Mouse (Mus musculus): ENCODE measurements around the gene Stpg3.

Gene Stpg3

DNA sequence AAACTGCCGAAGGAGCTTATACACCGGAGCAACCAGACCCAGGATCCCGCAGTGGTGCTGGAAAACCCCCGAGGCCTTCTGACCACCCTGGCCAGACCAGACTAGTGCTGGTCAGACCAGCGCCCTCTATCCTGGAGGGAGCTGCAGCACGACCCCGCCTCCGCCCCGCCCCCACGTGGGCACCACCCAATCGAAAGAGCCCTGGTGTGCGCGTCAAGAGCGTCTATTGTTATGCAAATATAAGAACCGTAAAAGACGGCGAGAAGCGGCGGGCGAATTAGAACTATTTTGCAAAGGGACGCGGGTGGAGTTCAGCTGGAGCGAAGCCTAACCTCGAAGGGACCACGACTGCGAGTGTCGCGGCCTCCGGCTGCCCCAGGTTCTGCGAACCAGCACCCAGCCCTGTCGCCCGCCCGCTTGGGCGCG is 33.9 kb downstream of the Stpg3 start, which contains the start of gene Nrarp:
Nrarp (plus strand) TSS at position 281 of the 426 bp plus-strand sequence.
- DNase-seq (ENCODE audit: low read depth, low spot score) = peak; percentile 95

DNA sequence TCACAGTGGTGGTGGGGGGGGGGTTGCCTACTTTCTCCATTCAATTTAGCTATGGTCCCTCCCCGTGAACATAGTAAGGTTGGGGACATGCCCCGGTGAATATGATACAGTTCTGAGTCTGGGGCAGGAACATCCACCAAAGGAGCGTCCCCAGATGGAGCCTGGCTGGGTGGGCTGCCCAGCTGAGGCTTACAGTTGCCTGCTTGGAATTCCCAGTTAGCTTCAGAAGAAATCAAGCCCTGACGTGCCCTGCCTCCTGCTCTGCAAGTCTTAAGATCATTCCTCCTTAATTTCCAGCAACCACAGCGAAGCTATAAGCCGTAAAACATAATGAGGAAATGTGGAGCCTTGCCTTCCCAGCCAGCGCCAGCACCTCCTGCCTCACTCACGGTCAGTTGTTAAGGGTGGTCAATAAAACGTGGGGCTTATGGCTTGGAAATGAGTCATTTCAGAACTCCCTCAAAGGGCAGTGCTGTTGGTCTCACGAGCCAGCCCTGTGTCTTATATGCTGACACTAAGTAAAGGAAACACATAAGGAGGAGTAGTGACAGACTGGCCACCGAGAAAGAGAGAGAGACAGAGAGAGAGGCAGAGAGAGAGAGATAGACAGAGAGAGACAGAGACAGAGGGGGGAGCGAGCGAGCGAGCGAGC is 34.7 kb downstream of the Stpg3 start:
- DNase-seq (ENCODE audit: low read depth, low spot score) = no peak

DNA sequence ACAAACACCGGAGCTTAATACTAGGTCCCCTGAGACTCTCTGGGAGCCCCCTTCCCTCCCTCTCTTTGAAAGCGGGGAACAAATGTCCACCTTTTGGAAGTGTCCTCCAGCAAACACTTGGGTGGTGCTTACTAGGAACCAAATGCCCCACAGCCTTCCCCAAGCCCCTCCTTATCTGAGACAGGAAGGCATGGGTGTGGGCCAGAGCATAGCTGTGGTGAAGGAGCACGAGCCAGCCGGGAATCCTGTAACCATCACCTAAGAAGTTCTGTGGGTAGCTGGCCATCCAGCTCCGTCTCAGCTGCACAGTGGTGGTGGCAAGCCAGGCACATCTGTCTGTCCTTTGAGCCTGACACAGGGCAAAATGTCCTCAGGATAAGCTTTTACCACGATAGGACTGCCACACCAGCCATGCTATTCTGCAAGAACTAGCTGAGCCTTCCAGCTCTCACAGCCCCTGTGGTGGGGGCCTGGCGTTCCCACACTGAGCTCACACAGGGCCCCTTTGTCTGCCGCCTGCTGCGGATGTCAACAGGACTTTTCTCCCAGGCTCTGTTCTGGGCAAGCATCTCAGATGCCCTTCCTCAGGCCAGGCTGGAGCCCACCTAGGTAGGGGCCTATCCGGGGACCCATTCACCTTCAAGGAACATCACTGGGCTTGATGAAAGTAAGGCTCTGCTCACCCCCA is 36.0 kb downstream of the Stpg3 start:
- no peak for DNase-seq (ENCODE audit: low read depth, low spot score)

DNA sequence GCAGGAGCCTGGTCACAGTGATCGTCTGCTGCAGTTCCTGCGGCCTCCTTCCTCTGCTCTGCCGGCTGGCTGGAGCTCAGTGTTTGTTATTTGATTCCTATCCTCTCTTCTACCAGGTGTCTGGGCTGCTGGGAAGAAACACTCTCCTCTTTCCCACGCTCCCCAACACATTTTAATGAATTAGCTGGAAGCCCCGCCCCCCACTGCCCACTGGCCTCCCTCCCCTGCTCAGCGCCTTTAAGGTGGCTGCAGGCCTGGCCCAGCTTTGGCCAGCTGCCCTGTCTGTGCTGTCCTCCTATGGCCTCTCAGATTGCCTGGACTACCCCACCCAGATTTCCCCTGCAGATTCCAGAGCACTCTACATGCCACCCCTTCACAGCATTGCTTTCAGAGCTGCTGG is 36.8 kb downstream of the Stpg3 start:
- DNase-seq (ENCODE audit: low read depth, low spot score) = no peak

DNA sequence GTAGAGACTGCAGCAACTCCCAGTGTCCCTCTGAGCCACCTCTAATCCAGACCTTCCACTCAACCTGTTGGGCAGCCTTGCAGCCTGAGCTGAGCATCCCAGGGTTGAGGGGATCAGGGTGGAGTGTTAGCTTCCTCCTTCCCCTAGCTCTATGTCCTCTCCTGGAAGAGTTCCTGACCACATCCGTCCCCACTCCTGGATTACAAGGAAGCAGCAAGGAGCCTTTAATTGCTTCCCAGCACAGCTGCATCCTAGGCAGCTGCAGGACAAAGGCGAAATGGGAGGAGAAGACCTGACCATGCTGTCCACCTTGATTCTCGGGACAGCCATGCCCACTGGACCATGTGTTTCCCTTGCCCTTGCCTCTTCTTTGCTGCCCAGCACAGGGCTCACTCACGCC is 37.4 kb downstream of the Stpg3 start:
- no peak for DNase-seq (ENCODE audit: low read depth, low spot score)

DNA sequence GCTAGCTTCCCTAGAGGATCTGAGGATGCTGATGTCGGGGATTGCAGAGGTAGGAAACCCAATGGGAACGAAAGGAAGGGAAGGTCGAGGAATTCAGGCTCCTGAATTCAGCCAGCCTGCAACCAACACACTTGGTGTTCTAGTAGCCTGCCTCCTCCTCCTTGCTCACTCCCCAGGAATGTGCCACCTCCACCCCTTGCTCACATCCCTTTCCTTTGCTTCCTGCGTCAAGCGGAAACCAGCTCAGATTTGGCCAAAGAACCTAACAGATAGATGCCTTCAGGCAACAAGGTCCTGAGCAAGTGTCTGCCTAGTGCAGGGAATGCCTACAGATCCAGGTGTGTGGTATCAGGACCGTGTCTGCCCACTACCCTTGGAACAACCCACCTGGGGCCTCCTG is 37.9 kb downstream of the Stpg3 start:
- DNase-seq (ENCODE audit: low read depth, low spot score) = no peak

DNA sequence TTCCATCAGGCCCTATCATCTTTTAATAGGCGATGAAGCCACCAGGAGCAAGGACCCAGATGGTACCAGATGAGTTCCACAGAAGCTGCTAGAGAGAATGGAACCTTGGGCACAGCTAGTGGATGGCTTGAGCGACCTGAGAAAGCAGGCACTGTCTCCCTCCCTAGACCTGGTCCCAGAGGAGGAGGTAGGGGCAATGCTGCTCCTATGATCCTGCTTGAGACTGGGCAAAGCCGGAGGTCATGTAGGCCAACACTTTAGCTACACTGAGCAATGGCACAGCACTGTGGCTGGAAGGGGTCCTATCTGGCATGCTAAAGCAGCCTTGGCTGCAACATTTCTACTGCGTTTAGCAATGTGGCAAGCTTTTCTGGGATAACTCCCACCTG is 38.8 kb downstream of the Stpg3 start:
- DNase-seq (ENCODE audit: low read depth, low spot score) = no peak

GRCm38 (mm10) chr2:25174866-25175689 is 39.4 kb downstream of the Stpg3 start:
- no peak for DNase-seq (ENCODE audit: low read depth, low spot score)

GRCm38 (mm10) chr2:25173821-25174220 is 40.6 kb downstream of the Stpg3 start:
- no peak for DNase-seq (ENCODE audit: low read depth, low spot score)

DNA sequence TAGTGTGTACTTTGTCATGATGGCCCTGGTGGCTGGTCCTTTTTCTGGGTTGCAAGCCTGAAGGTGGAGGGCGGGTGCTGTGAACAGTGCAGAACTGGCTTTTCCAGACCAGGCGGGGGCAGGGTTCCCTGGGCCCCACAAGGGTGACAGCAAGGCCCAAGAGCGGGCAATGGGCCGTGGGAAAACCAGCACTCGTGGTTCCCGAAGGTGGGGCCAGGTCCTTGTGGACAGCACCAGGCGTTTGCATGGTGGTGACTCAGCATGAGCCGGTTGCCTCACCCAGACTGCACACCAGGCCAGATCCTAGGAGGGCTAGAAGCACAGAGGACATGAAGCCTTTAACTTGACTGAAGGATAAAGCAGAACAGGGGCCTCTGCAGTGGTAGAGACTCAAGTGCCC is 41.8 kb downstream of the Stpg3 start:
- no peak for DNase-seq (ENCODE audit: low read depth, low spot score)

GRCm38 (mm10) chr2:25171769-25172153 is 42.7 kb downstream of the Stpg3 start:
- DNase-seq (ENCODE audit: low read depth, low spot score) = no peak

- DNase-seq (ENCODE audit: low read depth, low spot score) = no peak
Measured at GRCm38 (mm10) chr2:25171101-25171768, 43.2 kb downstream of the Stpg3 start.

DNA sequence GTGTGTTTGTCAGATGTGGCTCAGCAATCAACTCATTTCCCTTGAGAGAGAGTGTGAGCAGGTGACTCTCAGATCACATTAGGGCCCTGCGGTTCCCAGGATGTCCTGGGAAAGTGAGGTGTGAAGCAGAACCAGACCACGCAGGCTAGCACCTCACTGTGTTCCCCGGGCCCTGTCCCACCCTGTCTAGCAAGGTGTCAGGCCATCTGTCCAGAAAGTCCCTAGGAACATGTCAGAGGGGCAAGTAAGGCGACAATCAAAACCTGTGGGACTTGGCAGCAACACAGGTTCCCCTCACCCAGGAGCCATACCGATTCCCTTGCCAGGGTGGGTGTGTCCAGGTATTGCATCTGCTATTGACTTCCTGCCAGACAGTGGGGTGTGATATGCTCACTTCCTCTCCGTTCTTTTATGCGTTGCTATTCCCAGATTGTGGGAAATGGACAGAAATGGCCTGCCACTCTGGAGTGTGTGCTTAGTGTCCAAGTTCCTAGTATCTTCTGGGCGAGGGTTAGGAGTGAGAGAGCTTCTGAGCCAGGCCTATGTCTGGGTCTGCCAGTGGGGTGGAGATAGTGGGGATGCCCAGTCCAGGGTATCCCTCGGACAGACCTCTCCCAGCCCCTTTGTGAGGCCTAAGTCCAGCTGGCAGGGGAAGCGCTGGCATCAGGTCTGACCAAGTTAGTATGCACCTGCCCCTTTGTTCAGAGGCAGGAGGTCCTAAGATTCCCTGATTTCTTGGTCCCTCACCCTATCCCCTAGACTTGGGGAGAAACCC is 43.9 kb downstream of the Stpg3 start:
- no peak for DNase-seq (ENCODE audit: low read depth, low spot score)

DNA sequence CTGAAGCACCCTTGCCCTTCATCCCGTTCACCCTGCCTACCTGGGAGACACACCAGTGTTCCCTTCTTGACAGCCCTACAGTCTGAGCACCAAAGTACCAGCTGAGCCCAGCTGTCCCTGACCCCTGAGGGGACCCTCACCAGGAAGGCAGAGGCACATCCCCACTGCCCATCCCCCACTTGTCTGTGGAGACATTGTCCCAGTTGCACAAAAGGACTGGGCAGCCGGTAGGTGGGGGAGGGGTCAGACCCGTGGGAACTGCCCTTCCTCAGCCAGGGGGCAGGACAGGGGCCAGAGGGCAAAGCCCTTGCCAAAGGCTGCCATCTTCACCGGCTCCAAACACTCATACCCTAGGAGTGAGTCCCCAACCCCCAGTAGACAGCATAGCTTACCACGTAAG is 44.7 kb downstream of the Stpg3 start:
- DNase-seq (ENCODE audit: low read depth, low spot score) = no peak

DNA sequence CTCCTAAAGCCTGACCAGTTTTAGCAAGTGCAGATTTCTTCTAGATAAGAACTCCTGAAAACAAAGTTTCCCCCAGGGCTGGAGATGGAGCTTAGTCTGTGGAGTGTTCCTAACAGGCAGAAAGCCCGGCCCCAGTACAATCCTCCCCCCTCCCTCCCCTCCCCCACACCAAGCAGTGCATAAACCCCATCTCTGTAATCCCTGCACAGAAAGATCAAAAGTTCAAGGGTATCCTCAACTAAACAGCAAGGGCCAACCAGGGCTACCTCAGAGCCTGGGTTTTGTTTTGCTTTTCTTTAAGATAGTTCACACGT is 45.8 kb downstream of the Stpg3 start:
- peak; percentile 23 for DNase-seq (ENCODE audit: low read depth, low spot score)

DNA sequence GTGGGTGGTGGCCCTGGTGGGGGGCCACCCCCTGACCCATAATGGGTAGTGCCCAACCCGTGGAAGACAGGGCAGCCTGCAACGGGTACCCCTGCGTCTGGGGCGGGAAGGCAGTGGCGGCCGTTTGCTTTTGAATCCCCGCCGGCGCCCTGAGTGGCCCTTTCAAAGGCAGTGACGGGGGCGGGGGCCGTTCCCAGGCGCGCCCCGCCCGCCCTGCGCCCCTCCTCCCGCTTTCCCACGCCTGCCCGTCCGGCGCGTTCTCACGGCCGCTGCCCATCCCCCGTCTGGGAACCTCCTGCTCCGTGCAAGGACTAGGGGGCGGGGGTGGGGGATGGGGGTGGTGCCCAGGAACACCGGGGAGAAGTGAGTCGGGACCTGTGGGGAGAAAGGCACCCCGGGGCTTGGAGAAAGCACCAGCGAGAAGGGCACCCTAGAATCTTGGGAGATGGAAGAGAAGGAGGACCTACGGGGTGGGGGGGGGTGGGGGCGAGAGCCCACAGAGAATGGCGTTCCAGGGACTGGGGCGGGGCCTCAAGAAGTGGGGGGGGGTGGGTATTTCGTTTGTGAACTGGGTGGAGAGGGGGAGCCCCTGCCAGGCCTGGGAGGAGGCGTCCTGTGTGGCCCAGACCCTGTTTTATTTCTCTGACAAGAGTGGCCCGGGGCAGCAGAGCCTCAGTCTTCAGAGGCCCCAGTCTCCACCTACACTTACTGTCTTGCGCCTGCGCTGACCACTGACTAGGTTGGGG is 46.3 kb downstream of the Stpg3 start:
- DNase-seq (ENCODE audit: low read depth, low spot score) = peak; percentile 27

DNA sequence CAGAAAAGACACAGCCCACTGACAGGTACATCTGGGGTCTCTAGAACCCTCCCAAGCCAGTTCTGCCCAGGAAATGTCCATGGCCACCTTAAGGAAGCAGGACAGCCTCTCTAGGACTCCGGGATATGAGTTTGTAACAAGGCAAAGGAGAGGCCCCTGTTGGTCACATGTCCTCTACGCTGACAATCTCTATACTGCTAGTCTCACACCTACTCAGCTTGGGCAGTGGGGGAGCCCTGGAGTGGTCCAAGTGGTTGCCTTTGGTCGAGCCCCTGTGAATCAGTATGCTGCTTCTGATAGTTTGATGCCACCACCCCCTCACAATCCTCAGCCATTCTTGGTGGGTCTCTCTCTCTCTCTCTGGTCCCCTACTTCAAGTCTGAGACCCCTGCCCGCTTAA is 47.0 kb downstream of the Stpg3 start:
- DNase-seq (ENCODE audit: low read depth, low spot score) = no peak
